8 mouse cellular contexts compared by ENCODE assay signal in the genomic region with DNA sequence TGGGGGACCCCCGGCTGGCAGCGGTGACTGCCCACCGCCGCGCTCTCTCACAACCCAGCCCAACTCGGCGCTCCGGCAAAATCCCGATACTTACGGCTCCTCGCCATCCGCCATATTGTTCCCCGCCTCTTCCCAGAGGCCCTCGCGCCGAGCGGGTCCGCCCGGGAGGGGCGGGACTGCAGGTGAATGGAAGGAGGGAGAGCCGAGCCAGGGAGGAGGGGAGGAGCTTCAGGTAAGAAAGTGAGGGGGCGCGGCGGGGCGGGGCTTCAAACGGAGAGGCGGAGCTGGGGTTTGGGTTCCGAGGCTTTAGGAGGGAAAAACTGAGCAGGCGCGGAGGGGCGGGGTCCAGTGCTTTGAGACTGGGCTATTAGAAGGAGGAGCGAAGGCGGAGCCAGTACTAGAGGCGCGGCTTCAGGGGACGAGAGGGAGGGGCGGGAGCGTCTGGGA. TPM values are rescaled to one million over a fixed set of nuclear protein-coding genes. Genes with fewer than 3 reads are reported as not detected.
DNase-seq lines count a peak whose midpoint lies in the region; ATAC-seq and TF ChIP-seq lines count a peak whose summit lies in the region.

A gene (minus strand): TSS at position 209 of the 447 bp plus-strand sequence.

- ATAC-seq in common myeloid progenitor, adult 5-6 weeks (replicated peaks; ENCODE audit: low read depth, poor library complexity, severe bottlenecking): peak; percentile 95
- ATAC-seq in hindbrain, postnatal 0 days: peak; percentile 99
- ATAC-seq in megakaryocyte, adult 5-6 weeks (ENCODE audit: poor library complexity, severe bottlenecking): peak; percentile 97

- H3K4me2 ChIP-seq in hindbrain, postnatal 0 days (ENCODE audit: low read depth, low read length): peak within 1 kb of the TSS; percentile 71

- H3K4me1 ChIP-seq in hindbrain, postnatal 0 days (ENCODE audit: insufficient read depth, low read length): peaks cover 4% of the 10 kb centered on the region; the same call in 1 of the 2 replicates

- DNase-seq in ZHBTc4 (ENCODE audit: low read depth, low spot score): peak; percentile 99
- DNase-seq in gastrocnemius, adult 2 months: peak; percentile 100
- peak; percentile 99 for DNase-seq in hindbrain, postnatal 0 days (ENCODE audit: low spot score)
- peak; percentile 98 to 99 for DNase-seq in left cerebral cortex, adult 2 months (ENCODE audit: extremely low spot score in 1 of 2, low spot score in 2 of 2)
- DNase-seq in right cerebral cortex, adult 2 months (ENCODE audit: low spot score in 2 of 2): peak; percentile 98 to 99
- peak; percentile 100 for DNase-seq in urinary bladder, postnatal 14 days (ENCODE audit: low spot score)

- TF ChIP-seq CTCF in gastrocnemius, adult 2 months (IDR thresholded peaks at IDR 0.05): no peak
- no peak for TF ChIP-seq CTCF in hindbrain, postnatal 0 days (IDR thresholded peaks at IDR 0.05; ENCODE audit: low read depth)
- no peak for TF ChIP-seq CTCF in left cerebral cortex, adult 2 months (IDR thresholded peaks at IDR 0.05)

- H3K27me3 ChIP-seq in hindbrain, postnatal 0 days (ENCODE audit: insufficient read depth, low read length): no peaks in the 10 kb centered on the region

- intact Hi-C loops in gastrocnemius, adult 2 months (cut with DNase I): no loop called here
- intact Hi-C loops in left cerebral cortex, adult 2 months (cut with DNase I): no loop called here

- WGBS in hindbrain, postnatal 0 days: 1% methylated on average over 38 of the region's 38 CpGs

- H3K27ac ChIP-seq in gastrocnemius, adult 2 months: peak within 1 kb of the TSS; percentile 92
- H3K27ac ChIP-seq in hindbrain, postnatal 0 days: peak within 1 kb of the TSS; percentile 65
- peak within 1 kb of the TSS; percentile 78 for H3K27ac ChIP-seq in left cerebral cortex, adult 2 months

- H3K36me3 ChIP-seq in hindbrain, postnatal 0 days (ENCODE audit: insufficient read depth, low read length): no peaks in the 10 kb centered on the region

- H3K9me3 ChIP-seq in hindbrain, postnatal 0 days (ENCODE audit: low read length): no peaks in the 10 kb centered on the region

- peak within 1 kb of the TSS; percentile 83 for H3K4me3 ChIP-seq in gastrocnemius, adult 2 months
- H3K4me3 ChIP-seq in hindbrain, postnatal 0 days (ENCODE audit: low read length): peak within 1 kb of the TSS; percentile 80
- peak within 1 kb of the TSS; percentile 91 for H3K4me3 ChIP-seq in left cerebral cortex, adult 2 months

- peak within 1 kb of the TSS; percentile 79 for H3K9ac ChIP-seq in hindbrain, postnatal 0 days (replicated peaks; ENCODE audit: low read length)

RNA-seq across cellular contexts. Expression of the gene that starts here (rescaled TPM):
- 66.2 and 66.3 TPM in 2 replicates for total RNA-seq in common myeloid progenitor, adult 5-6 weeks (2017)
- 10 to 100 TPM; 32.7 to 43.1 TPM for total RNA-seq in gastrocnemius, adult 2 months (2021)
- 44.2 and 60.3 TPM in 2 replicates for total RNA-seq in hindbrain, postnatal 0 days (2014; rRNA removed)
- 63.4 and 64.4 TPM in 2 replicates for polyA plus RNA-seq in hindbrain, postnatal 0 days (2015; fragmentation: Nextera tagmentation; extraction: Ambion mirVana)
- total RNA-seq in left cerebral cortex, adult 2 months (2021): 10 to 100 TPM; 77.3 to 79.0 TPM
- total RNA-seq in megakaryocyte, adult 5-6 weeks (2015): 52.0 and 52.9 TPM in 2 replicates
- total RNA-seq in megakaryocyte, adult 5-6 weeks (2017): 57.5 and 64.0 TPM in 2 replicates

Comparison
In these comparisons a context has a peak if more than half of its experiments do, and no peak if none do; other contexts are left out.
1. Peak in every context shown above with its lines: DNase-seq, ATAC-seq, H3K4me3 ChIP-seq and H3K27ac ChIP-seq.